Mouse (Mus musculus) thymus, adult 2 months (tissue): ENCODE results near the gene Dnase1l3.

Experiments used
- CTCF ChIP-seq: fragments of 200-500 bp; IDR thresholded peaks from 2 replicates; pipeline ENCODE4 v1.5.1; 2012; ENCODE audit warnings: mild to moderate bottlenecking, control low read depth, low read length, moderate library complexity, borderline replicate concordance; ENCODE audit not compliant: control insufficient read depth, poor library complexity, insufficient read depth; ENCODE audit errors: extremely low read depth
- POLR2A ChIP-seq: fragments of 200-500 bp; IDR thresholded peaks from 2 replicates; pipeline ENCODE4 v1.6.1; 2012; ENCODE audit warnings: mild to moderate bottlenecking, low read length, control low read depth, moderate library complexity; ENCODE audit not compliant: control insufficient read depth, poor library complexity, insufficient read depth; ENCODE audit errors: extremely low read depth

- no peak for TF ChIP-seq CTCF
- TF ChIP-seq POLR2A, result no peak
These were observed 5.1 kb upstream of the Dnase1l3 start for GRCm38 (mm10) chr14:7999435-7999834.
